Mouse (Mus musculus): ENCODE measurements around the gene Fam189a1. TPM values are rescaled to one million over a fixed set of nuclear protein-coding genes. Genes with fewer than 3 reads are reported as not detected.
A peak's percentile ranks its signal among the peaks of the same experiment; 100 is the strongest.

Fam189a1 gene
- total and polyA plus RNA-seq, 3 experiments = 0.10 TPM; not detected in 2

DNA sequence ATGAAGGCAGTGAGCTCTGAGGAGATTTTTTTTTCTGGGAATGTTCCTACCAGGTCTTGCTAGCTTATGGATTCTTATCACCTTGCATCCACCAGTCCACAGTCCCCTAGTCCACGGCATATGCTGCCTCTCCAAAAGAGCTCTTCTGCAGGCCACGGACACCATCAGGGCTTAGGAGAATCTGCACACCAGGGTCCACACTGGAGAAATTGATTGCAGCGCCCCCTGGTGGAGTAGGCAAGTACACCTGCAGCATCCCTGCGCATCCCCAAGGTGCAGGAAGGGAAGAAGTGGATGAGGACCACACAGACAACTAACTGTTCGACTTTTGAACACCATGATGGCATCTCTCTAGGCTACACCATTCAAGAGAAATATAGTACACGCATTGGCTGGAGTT is 82.8 kb downstream of the Fam189a1 start:
- dilution Hi-C loops (cut with MboI; ENCODE audit: extremely low pct_ligation_motif_present, extremely low pct_unique_long_range_greater_than_20kb, low sequenced_read_pairs) (no loop called here), in situ Hi-C loops (cut with MboI; ENCODE audit: low pct_ligation_motif_present, low pct_unique_long_range_greater_than_20kb, low sequenced_read_pairs) (no loop called here)
- Histone ChIP-seq H3K4me3 (replicated peaks in 1 of 3; ENCODE audit: low read depth in 2 of 3, low read length in 2 of 3, poor library complexity in 1 of 3) (no peak overlapping the region), H3K9me3 (replicated peaks; ENCODE audit: low read length) (peaks cover 40% of the 10 kb centered on the region), H3K27me3 (replicated peaks) (peaks cover 2% of the 10 kb centered on the region), H3K27ac (ENCODE audit: insufficient read depth, low read depth) (no peak overlapping the region), H3K4me2 (ENCODE audit: insufficient read depth, low read depth, poor library complexity, severe bottlenecking) (no peak overlapping the region), H3K79me2 (replicated peaks; ENCODE audit: control insufficient read depth, extremely low read depth, insufficient read depth, poor library complexity, severe bottlenecking) (no peaks in the 10 kb centered on the region), H3K9ac (ENCODE audit: insufficient read depth, low read depth) (no peak overlapping the region), H3K4me1 (ENCODE audit: control insufficient read depth in 1 of 2, insufficient read depth in 2 of 2) (no peaks in the 10 kb centered on the region), H3K36me3 (replicated peaks in 1 of 2; ENCODE audit: control insufficient read depth in 1 of 2, insufficient read depth in 1 of 2, low read length in 1 of 2) (no peaks in the 10 kb centered on the region)
- DNase-seq (ENCODE audit: extremely low read depth) = peak; percentile 27
- TF ChIP-seq CTCF (conservative IDR thresholded peaks at IDR 0.05 in 1 of 2, IDR thresholded peaks at IDR 0.05 in 1 of 2; ENCODE audit: low read depth in 2 of 2, low read length in 2 of 2) (peak in 1 of 2 experiments; percentile 38; a peak in 2 of 4 replicates), E2F4 (IDR thresholded peaks at IDR 0.05; ENCODE audit: insufficient replicate concordance, low read depth, low read length) (no peak)

DNA sequence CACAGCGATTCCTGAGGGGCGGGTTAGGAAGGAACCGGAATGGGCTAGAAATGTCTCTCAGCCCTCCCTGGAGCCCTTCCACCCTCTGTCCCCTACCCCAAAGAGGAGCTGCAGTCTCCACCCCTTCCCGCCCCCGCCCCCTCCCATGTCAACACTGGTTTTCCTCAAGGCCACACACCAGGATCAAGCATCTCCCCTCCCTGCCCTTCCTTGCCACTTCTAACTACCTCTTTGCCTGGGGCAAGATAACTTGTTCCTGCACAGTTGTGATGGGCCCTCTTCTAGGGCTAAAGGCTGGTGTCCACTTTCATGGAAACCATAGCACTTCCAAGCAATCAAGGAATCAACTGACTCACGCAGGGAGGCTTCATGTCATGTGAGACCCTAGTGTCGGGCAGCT is 90.2 kb downstream of the Fam189a1 start:
- Histone ChIP-seq H3K27me3 (replicated peaks) (peaks cover 13% of the 10 kb centered on the region), H3K27ac (ENCODE audit: insufficient read depth, low read depth) (no peak overlapping the region), H3K9ac (ENCODE audit: insufficient read depth, low read depth) (no peak overlapping the region), H3K9me3 (replicated peaks; ENCODE audit: low read length) (peaks cover 31% of the 10 kb centered on the region), H3K4me3 (replicated peaks in 1 of 3; ENCODE audit: low read depth in 2 of 3, low read length in 2 of 3, poor library complexity in 1 of 3) (no peak overlapping the region), H3K36me3 (replicated peaks in 1 of 2; ENCODE audit: control insufficient read depth in 1 of 2, insufficient read depth in 1 of 2, low read length in 1 of 2) (no peaks in the 10 kb centered on the region), H3K79me2 (replicated peaks; ENCODE audit: control insufficient read depth, extremely low read depth, insufficient read depth, poor library complexity, severe bottlenecking) (no peaks in the 10 kb centered on the region), H3K4me2 (ENCODE audit: insufficient read depth, low read depth, poor library complexity, severe bottlenecking) (no peak overlapping the region), H3K4me1 (ENCODE audit: control insufficient read depth in 1 of 2, insufficient read depth in 2 of 2) (no peaks in the 10 kb centered on the region)
- dilution Hi-C loops (cut with MboI; ENCODE audit: extremely low pct_ligation_motif_present, extremely low pct_unique_long_range_greater_than_20kb, low sequenced_read_pairs) (no loop called here), in situ Hi-C loops (cut with MboI; ENCODE audit: low pct_ligation_motif_present, low pct_unique_long_range_greater_than_20kb, low sequenced_read_pairs) (no loop called here)
- DNase-seq (ENCODE audit: extremely low read depth) = no peak
- TF ChIP-seq ELF1 (IDR thresholded peaks at IDR 0.05; ENCODE audit: low read depth, low read length) = no peak
- TF ChIP-seq ZKSCAN1 (IDR thresholded peaks at IDR 0.05; ENCODE audit: borderline replicate concordance, low read depth, low read length) = no peak
- no peak for TF ChIP-seq NELFE (IDR thresholded peaks at IDR 0.05; ENCODE audit: low read depth, low read length)
- TF ChIP-seq EP300 (IDR thresholded peaks at IDR 0.05; ENCODE audit: low read length) = no peak
- no peak for TF ChIP-seq ZMIZ1 (IDR thresholded peaks at IDR 0.05; ENCODE audit: low read depth, low read length)
- TF ChIP-seq GABPA (IDR thresholded peaks at IDR 0.05; ENCODE audit: insufficient replicate concordance, low read depth, low read length) = no peak
- TF ChIP-seq KAT2A (IDR thresholded peaks at IDR 0.05; ENCODE audit: insufficient replicate concordance, low read length) = no peak
- TF ChIP-seq RAD21 (IDR thresholded peaks at IDR 0.05; ENCODE audit: low read depth, low read length) = no peak
- TF ChIP-seq USF2 (conservative IDR thresholded peaks at IDR 0.05; ENCODE audit: low read depth, low read length) = no peak
- TF ChIP-seq MYC (IDR thresholded peaks at IDR 0.05; ENCODE audit: low read depth, low read length) = no peak
- TF ChIP-seq UBTF (IDR thresholded peaks at IDR 0.05; ENCODE audit: low read depth, low read length) = no peak
- no peak for TF ChIP-seq NRF1 (IDR thresholded peaks at IDR 0.05; ENCODE audit: low read depth, low read length)
- no peak for TF ChIP-seq CHD1 (IDR thresholded peaks at IDR 0.05; ENCODE audit: low read depth, low read length)
- TF ChIP-seq USF1 (IDR thresholded peaks at IDR 0.05; ENCODE audit: low read depth, low read length) = no peak
- TF ChIP-seq POLR2A (IDR thresholded peaks at IDR 0.05; ENCODE audit: low read depth, low read length) = no peak
- no peak for TF ChIP-seq TCF12 (IDR thresholded peaks at IDR 0.05; ENCODE audit: low read depth, low read length)
- TF ChIP-seq IRF4 (IDR thresholded peaks at IDR 0.05; ENCODE audit: low read depth, low read length) = no peak
- TF ChIP-seq BHLHE40 (IDR thresholded peaks at IDR 0.05; ENCODE audit: low read depth, low read length) = no peak
